Mouse (Mus musculus): Measurements from ENCODE around the gene Cbfb.
"Not testable (repeated sequence)": the region's sequence is repeated elsewhere in the genome, so short reads cannot be mapped to it uniquely, and the experiment has no call there.

The Cbfb gene

GRCm38 (mm10) chr8:105182201-105182600 is 11.7 kb downstream of the Cbfb start:
- no peak for DNase-seq (ENCODE audit: low spot score in 2 of 2)

GRCm38 (mm10) chr8:105186467-105187005 is 16.1 kb downstream of the Cbfb start:
- DNase-seq (ENCODE audit: low spot score in 2 of 2), result no peak

- DNase-seq (ENCODE audit: low spot score in 2 of 2), result no peak
Measured at GRCm38 (mm10) chr8:105192182-105192581, 21.7 kb downstream of the Cbfb start.

GRCm38 (mm10) chr8:105205748-105206147 is 35.3 kb downstream of the Cbfb start:
- no peak for DNase-seq (ENCODE audit: low spot score in 2 of 2)

- no peak for DNase-seq (ENCODE audit: low spot score in 2 of 2)
Measured at GRCm38 (mm10) chr8:105206766-105207275, 36.3 kb downstream of the Cbfb start.

- no peak for DNase-seq (ENCODE audit: low spot score in 2 of 2)
Measured at GRCm38 (mm10) chr8:105207675-105208273, 37.3 kb downstream of the Cbfb start.

- no peak for DNase-seq (ENCODE audit: low spot score in 2 of 2)
Measured at GRCm38 (mm10) chr8:105209153-105210110, 39.0 kb downstream of the Cbfb start.

GRCm38 (mm10) chr8:105214104-105214503 is 43.6 kb downstream of the Cbfb start:
- DNase-seq (ENCODE audit: low spot score in 2 of 2), result no peak

GRCm38 (mm10) chr8:105217926-105218522 is 47.5 kb downstream of the Cbfb start:
- DNase-seq (ENCODE audit: low spot score in 2 of 2), result no peak

GRCm38 (mm10) chr8:105223850-105224249 is 53.4 kb downstream of the Cbfb start:
- no peak for DNase-seq (ENCODE audit: low spot score in 2 of 2)

- DNase-seq (ENCODE audit: low spot score in 2 of 2), result peak; percentile 97
Measured at GRCm38 (mm10) chr8:105224413-105225271, 54.2 kb downstream of the Cbfb start, which contains the start of gene D230025D16Rik. Gene D230025D16Rik (plus strand): TSS chr8:105225145.

- DNase-seq (ENCODE audit: low spot score in 2 of 2), result no peak
Measured at GRCm38 (mm10) chr8:105225272-105225593, 54.8 kb downstream of the Cbfb start.

GRCm38 (mm10) chr8:105225917-105226316 is 55.4 kb downstream of the Cbfb start:
- peak in 1 of 2 experiments; percentile 11 for DNase-seq (ENCODE audit: low spot score in 2 of 2)

- no peak for DNase-seq (ENCODE audit: low spot score in 2 of 2)
Measured at GRCm38 (mm10) chr8:105231503-105232320, 61.2 kb downstream of the Cbfb start.

GRCm38 (mm10) chr8:105232321-105232693 is 61.8 kb downstream of the Cbfb start:
- not testable (repeated sequence) for DNase-seq (ENCODE audit: low spot score in 2 of 2)

GRCm38 (mm10) chr8:105233126-105233935 is 62.9 kb downstream of the Cbfb start:
- no peak for DNase-seq (ENCODE audit: low spot score in 2 of 2)

- DNase-seq (ENCODE audit: low spot score in 2 of 2), result no peak
Measured at GRCm38 (mm10) chr8:105235206-105235605, 64.7 kb downstream of the Cbfb start.

GRCm38 (mm10) chr8:105237442-105238142 is 67.1 kb downstream of the Cbfb start:
- no peak for DNase-seq (ENCODE audit: low spot score in 2 of 2)

GRCm38 (mm10) chr8:105241016-105241415 is 70.5 kb downstream of the Cbfb start:
- DNase-seq (ENCODE audit: low spot score in 2 of 2), result no peak

All from spleen, postnatal 10 days (tissue).